Mouse (Mus musculus) megakaryocyte, embryonic 14.5 days (primary cell): Measurements from ENCODE around the gene Nosip.

Experiments
- FLI1 ChIP-seq: IDR thresholded peaks from 2 replicates; pipeline ENCODE4 v1.6.1; 2012; ENCODE audit warnings: low read length, inconsistent platforms, mixed read lengths
- GATA1 ChIP-seq: IDR thresholded peaks from 3 replicates; pipeline ENCODE4 v1.6.1; 2012; ENCODE audit warnings: mixed read lengths, low read length, inconsistent platforms, borderline replicate concordance

DNA sequence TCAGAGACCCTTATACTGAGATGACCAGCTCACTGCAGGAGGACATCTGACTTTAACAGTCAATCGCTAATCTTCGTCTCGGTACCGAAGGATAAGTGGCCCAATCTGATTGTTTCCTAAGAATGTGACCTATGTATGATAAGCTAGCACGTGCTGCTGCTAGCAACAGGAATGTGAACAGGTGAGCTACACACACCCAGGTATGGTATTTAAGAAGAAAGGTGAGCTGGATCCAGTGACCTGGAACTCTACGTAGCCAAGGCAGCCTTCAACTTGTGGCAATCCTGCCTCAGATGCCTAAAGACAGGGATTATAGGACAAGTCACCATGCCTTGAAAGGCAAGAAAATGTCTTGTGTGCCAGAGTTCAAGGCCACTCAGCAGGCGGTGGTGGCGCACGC lies 23.8 kb upstream of the Nosip start:
- TF ChIP-seq GATA1 (no peak), FLI1 (no peak)
